Mouse (Mus musculus) heart, embryonic 16.5 days (tissue): ENCODE measurements around the gene Abhd8. TPM values are rescaled to one million over a fixed set of nuclear protein-coding genes. Genes with fewer than 3 reads are reported as not detected.

Source experiments
- ATAC-seq: fragments of 200-750 bp; cut with Nextera tagmentation; replicated peaks from 2 replicates; pipeline ENCODE4 v1.8.0; 2017; ENCODE audit warnings: moderate number of reproducible peaks; ENCODE audit not compliant: insufficient read depth, low FRiP score; ENCODE audit errors: extremely low read depth
- H3K27ac ChIP-seq: fragments of 300-500 bp; sonication (generic); 2 replicates; pipeline ENCODE4 v1.5.1; 2014; ENCODE audit warnings: mild to moderate bottlenecking, low read length, control low read depth, moderate library complexity
- H3K27me3 ChIP-seq: fragments of 300-500 bp; sonication (generic); 2 replicates; pipeline ENCODE4 v1.6.1; 2014; ENCODE audit warnings: low read length, mixed read lengths; ENCODE audit not compliant: control insufficient read depth, insufficient read depth
- H3K36me3 ChIP-seq: fragments of 300-500 bp; sonication (generic); 2 replicates; pipeline ENCODE4 v1.6.1; 2014; ENCODE audit not compliant: control insufficient read depth, insufficient read depth
- H3K4me1 ChIP-seq: fragments of 300-500 bp; sonication (generic); 2 replicates; pipeline ENCODE4 v1.6.1; 2014; ENCODE audit warnings: low read length, mixed read lengths; ENCODE audit not compliant: control insufficient read depth, insufficient read depth
- H3K4me2 ChIP-seq: fragments of 300-500 bp; sonication (generic); 2 replicates; pipeline ENCODE4 v1.6.1; 2014; ENCODE audit warnings: low read depth, mild to moderate bottlenecking, control low read depth, low read length
- H3K4me3 ChIP-seq: fragments of 300-500 bp; sonication (generic); 2 replicates; pipeline ENCODE4 v1.5.1; 2014; ENCODE audit warnings: mild to moderate bottlenecking, control low read depth, low read length
- H3K9ac ChIP-seq: fragments of 300-500 bp; sonication (generic); 2 replicates; pipeline ENCODE4 v1.6.1; 2014; ENCODE audit warnings: low read length, control low read depth
- H3K9me3 ChIP-seq: fragments of 300-500 bp; sonication (generic); replicated peaks from 2 replicates; pipeline ENCODE4 v1.6.1; 2016; ENCODE audit warnings: low read length; ENCODE audit not compliant: control insufficient read depth
- WGBS: fragments of 180-500 bp; shearing (Covaris S2); extraction: QIAGEN DNeasy Blood & Tissue Kit; methylation state at CpG from one replicate; pipeline ENCODE4 v1.1.7; 2014; 5-methylcytosine and 5-hydroxymethylcytosine counted together
- polyA plus RNA-seq: library from polyadenylated mRNA; unstranded; fragments of >200 nt; fragmentation: Nextera tagmentation; extraction: Ambion mirVana; gene quantifications from 2 replicates; pipeline ENCODE4 v1.2.1, GENCODE M21; 2015

Abhd8 gene
- polyA plus RNA-seq, 1 experiment from 2014 or later = 48.7 TPM

DNA sequence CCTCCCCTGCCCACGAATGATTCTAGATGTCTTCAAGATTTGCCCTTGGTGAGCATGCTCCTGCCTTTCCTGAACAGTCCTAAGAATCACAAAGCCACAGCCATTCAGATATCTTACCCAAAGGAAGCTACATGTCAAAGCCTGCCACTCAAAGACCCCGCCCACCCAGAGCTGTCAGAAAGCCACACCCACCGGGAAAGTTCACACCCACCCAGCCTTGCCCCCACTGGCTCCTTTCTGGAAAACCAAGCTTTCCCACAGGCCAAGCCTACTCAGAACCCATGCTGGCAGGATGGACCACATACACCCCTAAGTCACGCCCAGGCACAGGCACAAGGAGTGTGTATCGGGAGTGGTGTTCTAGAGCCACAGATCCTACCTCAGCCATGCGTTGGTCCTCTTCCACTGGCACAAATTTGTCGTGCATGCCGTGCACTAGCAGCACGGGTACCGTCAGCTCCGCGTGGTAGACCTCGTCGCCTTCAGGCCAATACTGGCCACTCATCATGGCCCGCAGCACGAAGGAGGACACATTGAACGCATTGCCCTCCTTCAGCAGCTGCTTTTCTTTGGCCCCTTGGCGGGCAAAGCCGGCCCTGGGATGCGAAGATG, 5.7 kb downstream of the Abhd8 start:
- 81% methylated on average over 20 of the region's 20 CpGs for WGBS
- no peak for ATAC-seq
- peaks cover 20% of the 10 kb centered on the region for H3K36me3 ChIP-seq
- H3K9me3 ChIP-seq = no peaks in the 10 kb centered on the region
- no peak overlapping the region for H3K4me3 ChIP-seq
- peaks cover 3% of the 10 kb centered on the region; the same call in 1 of the 2 replicates for H3K4me1 ChIP-seq
- H3K27me3 ChIP-seq = no peaks in the 10 kb centered on the region
- no peak overlapping the region for H3K27ac ChIP-seq
- no peak overlapping the region for H3K4me2 ChIP-seq
- no peak overlapping the region for H3K9ac ChIP-seq

DNA sequence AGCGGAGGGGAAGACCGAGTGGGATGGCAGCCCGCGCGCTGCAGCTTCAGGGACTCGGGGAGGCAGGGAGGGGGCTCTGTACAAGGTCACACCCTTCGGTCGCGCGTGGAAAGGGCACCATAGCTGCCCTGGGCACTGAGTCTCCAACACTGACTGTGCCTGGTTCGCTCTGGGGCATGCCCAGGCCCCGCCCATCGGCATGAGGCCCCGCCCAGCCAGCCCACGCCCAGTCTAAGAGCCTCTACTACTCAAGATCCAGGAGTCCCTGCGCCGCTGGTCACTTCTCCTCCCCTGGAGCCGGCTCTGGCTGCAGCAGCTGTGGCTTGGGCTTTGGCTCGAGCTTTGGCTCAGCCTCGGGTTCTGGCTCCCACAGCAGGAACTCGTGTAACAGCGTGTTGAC, 6.5 kb downstream of the Abhd8 start:
- no peak overlapping the region for H3K4me2 ChIP-seq
- H3K27me3 ChIP-seq = no peaks in the 10 kb centered on the region
- peaks cover 20% of the 10 kb centered on the region for H3K36me3 ChIP-seq
- no peaks in the 10 kb centered on the region for H3K9me3 ChIP-seq
- no peak overlapping the region for H3K4me3 ChIP-seq
- H3K9ac ChIP-seq = no peak overlapping the region
- ATAC-seq = no peak
- no peak overlapping the region for H3K27ac ChIP-seq
- no peaks in the 10 kb centered on the region for H3K4me1 ChIP-seq
- 39% methylated on average over 22 of the region's 22 CpGs for WGBS

DNA sequence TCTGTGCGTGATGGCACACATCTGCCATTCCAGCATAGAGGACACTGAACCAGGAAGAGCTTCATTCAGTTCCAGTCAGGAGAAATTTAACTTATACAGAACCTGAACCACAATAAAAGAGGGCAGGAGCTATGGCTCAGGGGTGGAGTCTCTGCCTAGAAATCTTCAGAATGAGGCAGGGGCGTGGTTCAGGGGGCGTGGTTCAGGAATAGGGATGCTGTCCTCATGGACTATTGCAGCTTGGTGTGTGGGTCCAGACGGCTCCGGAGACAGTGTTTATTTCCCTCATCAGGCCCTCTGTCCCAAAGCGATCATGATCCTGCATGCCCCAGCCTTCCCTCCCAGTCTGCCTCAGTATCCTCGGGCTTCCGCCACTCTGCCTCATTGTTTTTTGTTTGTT, 8.8 kb downstream of the Abhd8 start:
- no peak for ATAC-seq
- Histone ChIP-seq H3K4me2 (no peak overlapping the region), H3K4me1 (no peaks in the 10 kb centered on the region), H3K36me3 (peaks cover 9% of the 10 kb centered on the region; the same call in 1 of the 2 replicates), H3K9ac (no peak overlapping the region), H3K27ac (no peak overlapping the region), H3K4me3 (no peak overlapping the region), H3K27me3 (no peaks in the 10 kb centered on the region), H3K9me3 (no peaks in the 10 kb centered on the region)
- 72% methylated on average over 8 of the region's 8 CpGs for WGBS

DNA sequence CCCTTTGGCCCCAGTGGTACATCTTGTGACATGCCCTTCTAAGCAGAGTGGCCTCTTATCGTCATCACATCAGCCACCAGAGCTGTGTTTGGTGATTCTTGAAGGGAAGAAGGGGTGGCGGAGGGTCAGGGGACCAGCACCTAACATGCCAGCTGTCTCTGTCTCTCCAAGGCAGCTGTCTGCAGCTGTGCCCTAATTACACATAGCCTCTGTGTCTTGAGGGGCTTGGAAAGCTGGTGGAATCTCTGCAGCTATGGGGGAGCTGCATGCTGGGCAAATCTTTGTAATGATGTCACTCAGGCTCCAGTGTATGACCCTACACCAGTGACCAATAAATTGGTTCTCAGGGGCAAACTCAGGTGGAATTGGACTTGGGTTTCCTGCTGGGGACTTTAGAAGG, 10.8 kb downstream of the Abhd8 start:
- Histone ChIP-seq H3K4me1 (no peaks in the 10 kb centered on the region), H3K27me3 (no peaks in the 10 kb centered on the region), H3K9me3 (no peaks in the 10 kb centered on the region), H3K9ac (no peak overlapping the region), H3K4me3 (no peak overlapping the region), H3K36me3 (0 out of 2 replicates have a peak, but pooled peaks cover 1% of the 10 kb centered on the region), H3K27ac (no peak overlapping the region), H3K4me2 (no peak overlapping the region)
- no peak for ATAC-seq
- 68% methylated on average over 2 of the region's 2 CpGs for WGBS

DNA sequence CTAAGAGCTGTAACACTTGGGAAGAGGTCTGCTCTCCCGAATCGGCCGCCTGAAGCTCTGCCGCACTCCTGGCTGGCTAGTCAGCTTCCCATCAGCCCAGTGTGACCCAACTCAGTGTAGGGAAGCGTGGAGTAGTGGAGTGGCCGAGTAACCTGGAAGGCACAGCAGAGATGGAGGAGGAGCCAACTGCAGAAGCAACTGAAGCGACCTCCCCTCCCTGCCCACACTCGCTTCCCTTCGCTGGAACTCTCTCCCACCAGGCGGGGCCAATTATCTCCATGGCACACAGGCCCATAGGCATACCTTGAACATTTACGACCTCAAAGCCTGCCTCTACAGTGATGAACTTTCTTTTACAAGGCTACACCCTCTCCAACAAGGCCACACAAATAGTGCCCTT, 11.7 kb downstream of the Abhd8 start:
- Histone ChIP-seq H3K9ac (no peak overlapping the region), H3K27me3 (no peaks in the 10 kb centered on the region), H3K27ac (no peak overlapping the region), H3K9me3 (no peaks in the 10 kb centered on the region), H3K4me3 (no peak overlapping the region), H3K36me3 (no peaks in the 10 kb centered on the region), H3K4me1 (no peaks in the 10 kb centered on the region), H3K4me2 (no peak overlapping the region)
- no peak for ATAC-seq
- 48% methylated on average over 11 of the region's 11 CpGs for WGBS

DNA sequence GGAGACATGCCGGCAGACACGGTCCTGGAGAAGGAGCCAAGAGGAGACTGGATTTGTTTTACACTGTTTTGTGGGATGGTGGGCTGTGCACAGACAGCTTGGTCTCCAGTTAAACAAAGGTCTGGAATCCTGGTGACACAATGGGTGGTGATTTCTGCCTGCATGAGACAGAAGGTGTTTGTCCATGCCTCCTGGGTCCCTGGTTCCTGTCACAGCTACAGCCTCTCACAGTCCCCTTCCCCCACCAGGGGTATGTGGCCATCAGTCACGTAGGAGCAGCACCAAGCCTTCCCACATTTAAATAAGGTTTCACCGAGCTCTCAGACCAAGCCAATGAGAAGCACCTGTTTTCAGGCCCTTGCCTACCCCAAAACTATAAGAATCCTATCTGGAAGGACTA, 12.1 kb downstream of the Abhd8 start:
- H3K9ac ChIP-seq = no peak overlapping the region
- H3K27me3 ChIP-seq = no peaks in the 10 kb centered on the region
- WGBS = 64% methylated on average over 4 of the region's 4 CpGs
- H3K4me2 ChIP-seq = no peak overlapping the region
- no peaks in the 10 kb centered on the region for H3K4me1 ChIP-seq
- H3K27ac ChIP-seq = no peak overlapping the region
- H3K9me3 ChIP-seq = no peaks in the 10 kb centered on the region
- no peaks in the 10 kb centered on the region for H3K36me3 ChIP-seq
- ATAC-seq = no peak
- no peak overlapping the region for H3K4me3 ChIP-seq

DNA sequence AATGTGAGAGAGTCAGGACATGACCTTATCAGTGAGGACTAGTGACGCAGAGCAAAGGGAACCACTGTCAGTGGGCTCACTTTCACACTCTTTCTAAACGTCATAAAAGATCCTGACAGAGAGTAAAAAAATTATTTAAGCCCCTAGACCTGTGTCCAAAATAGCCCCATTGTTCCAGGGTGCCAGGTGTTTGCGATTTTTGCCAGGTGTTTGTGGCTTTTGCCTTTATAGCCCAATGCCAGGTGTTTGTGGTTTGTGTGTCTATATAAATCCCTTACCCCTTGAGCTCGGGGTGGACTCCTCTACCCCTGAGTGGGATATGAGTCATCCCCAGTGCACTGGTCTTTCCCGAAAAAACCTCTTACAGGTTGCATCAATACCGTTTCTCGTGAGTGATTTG, 18.4 kb downstream of the Abhd8 start:
- H3K4me1 ChIP-seq = no peaks in the 10 kb centered on the region
- H3K27ac ChIP-seq = no peak overlapping the region
- H3K36me3 ChIP-seq = no peaks in the 10 kb centered on the region
- no peak overlapping the region for H3K4me2 ChIP-seq
- H3K27me3 ChIP-seq = peaks cover 6% of the 10 kb centered on the region
- 66% methylated on average over 7 of the region's 7 CpGs for WGBS
- H3K9me3 ChIP-seq = no peaks in the 10 kb centered on the region
- no peak overlapping the region for H3K9ac ChIP-seq
- H3K4me3 ChIP-seq = no peak overlapping the region
- no peak for ATAC-seq

DNA sequence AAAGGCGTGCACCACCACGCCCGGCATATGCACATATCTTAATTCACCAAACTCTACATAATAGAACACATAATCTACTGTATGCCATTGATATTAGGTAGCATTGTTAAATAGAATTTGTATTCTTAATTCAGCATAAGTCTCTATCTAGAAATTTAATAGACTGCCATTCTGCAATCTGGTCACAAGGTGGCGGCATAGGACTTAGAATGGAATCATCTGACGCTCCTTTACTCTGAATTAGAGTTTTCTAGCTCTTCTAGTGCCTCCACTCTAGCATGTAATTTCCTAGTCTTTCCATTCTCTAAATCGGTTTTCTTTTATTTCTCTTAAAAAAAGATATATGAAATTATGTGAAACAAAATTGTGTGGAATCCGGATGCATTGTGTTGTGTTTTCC, 22.1 kb downstream of the Abhd8 start:
- H3K27ac ChIP-seq = no peak overlapping the region
- WGBS = under 1% methylated on average over 7 of the region's 7 CpGs
- H3K27me3 ChIP-seq = peaks cover 6% of the 10 kb centered on the region
- no peaks in the 10 kb centered on the region for H3K36me3 ChIP-seq
- no peaks in the 10 kb centered on the region for H3K4me1 ChIP-seq
- H3K4me2 ChIP-seq = no peak overlapping the region
- H3K9me3 ChIP-seq = no peaks in the 10 kb centered on the region
- no peak overlapping the region for H3K9ac ChIP-seq
- H3K4me3 ChIP-seq = no peak overlapping the region
- no peak for ATAC-seq

DNA sequence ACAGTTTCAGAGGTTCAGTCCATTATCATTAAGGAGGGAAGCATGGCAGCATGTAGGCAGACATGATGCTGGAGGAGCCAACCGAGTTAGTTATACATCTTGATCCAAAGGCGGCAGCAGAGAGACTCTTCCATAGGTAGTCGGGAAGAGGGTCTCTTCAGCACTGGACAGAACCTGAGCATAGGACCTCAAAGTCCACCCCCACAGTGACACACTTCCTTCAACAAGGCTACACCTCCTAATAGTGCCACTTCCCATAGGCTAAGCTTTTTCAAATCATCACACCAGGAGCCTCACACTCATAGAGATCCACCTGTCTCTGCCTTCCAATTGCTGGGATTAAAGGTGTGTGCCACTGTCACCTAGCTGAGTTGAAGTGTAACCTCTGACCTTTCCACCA, 26.4 kb downstream of the Abhd8 start:
- no peak overlapping the region for H3K4me2 ChIP-seq
- no peak overlapping the region for H3K4me3 ChIP-seq
- no peak overlapping the region for H3K9ac ChIP-seq
- no peaks in the 10 kb centered on the region for H3K36me3 ChIP-seq
- peaks cover 2% of the 10 kb centered on the region; the same call in 1 of the 2 replicates for H3K27me3 ChIP-seq
- no peaks in the 10 kb centered on the region for H3K9me3 ChIP-seq
- H3K4me1 ChIP-seq = no peaks in the 10 kb centered on the region
- no peak for ATAC-seq
- WGBS = 52% methylated on average over 3 of the region's 3 CpGs
- no peak overlapping the region for H3K27ac ChIP-seq
